Mouse (Mus musculus): Measurements from ENCODE around the gene Tmem185b. TPM values are rescaled to one million over a fixed set of nuclear protein-coding genes. Genes with fewer than 3 reads are reported as not detected.

Tmem185b gene
- total and polyA plus RNA-seq, 3 experiments, result 14.8 to 15.8 (median 15.1) TPM

DNA sequence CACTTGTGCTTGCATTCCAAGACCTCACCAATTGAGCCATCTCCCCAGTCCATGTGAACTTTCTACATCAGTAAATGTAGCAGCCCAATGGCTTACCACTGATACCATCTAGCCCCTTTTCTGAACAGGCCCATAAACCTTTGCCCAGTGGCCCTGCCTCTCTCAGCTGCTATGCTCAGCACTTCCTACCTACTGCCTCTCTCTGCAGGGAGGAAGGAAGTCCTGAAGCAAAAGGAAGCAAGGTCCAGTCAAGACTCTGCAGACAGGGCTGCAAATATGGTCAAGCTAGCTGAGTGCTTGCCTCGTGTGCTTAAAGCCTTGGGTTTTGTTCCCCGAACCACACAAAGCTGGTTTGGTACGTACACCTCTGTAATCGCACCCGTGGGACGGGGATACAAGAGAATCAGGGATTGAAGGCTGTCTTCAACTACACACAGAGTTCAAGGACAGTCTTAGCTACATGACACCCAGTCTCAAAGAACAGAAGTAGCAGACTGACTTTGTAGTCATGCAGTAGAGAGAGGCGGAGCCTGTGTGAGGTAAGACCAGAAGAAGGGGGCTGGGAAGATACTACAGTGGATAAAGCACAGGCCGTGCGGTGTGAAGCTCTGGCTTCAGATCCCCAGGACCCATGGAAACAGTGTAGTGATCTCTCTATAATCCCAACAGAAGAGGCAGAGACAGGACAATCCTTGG lies 27.3 kb upstream of the Tmem185b start:
- Histone ChIP-seq H3K36me3 (ENCODE audit: control insufficient read depth, insufficient read depth, low read length) (no peaks in the 10 kb centered on the region; the same call in 1 of the 2 replicates), H3K27ac (peak overlapping the region; percentile 6), H3K79me2 (replicated peaks; ENCODE audit: control insufficient read depth, insufficient read depth, low read length) (peaks cover 3% of the 10 kb centered on the region), H3K4me1 (ENCODE audit: control insufficient read depth, insufficient read depth, low read length) (peaks cover 38% of the 10 kb centered on the region), H3K9ac (ENCODE audit: low read depth, low read length) (no peak overlapping the region), H3K27me3 (ENCODE audit: control insufficient read depth, insufficient read depth, low read length) (no peaks in the 10 kb centered on the region), H3K4me3 (no peak overlapping the region)
- intact Hi-C loops (cut with DNase I), result no loop called here
- DNase-seq, result no peak
- WGBS, result 55% methylated on average over 9 of the region's 9 CpGs
- TF ChIP-seq POLR2A (IDR thresholded peaks at IDR 0.05; ENCODE audit: insufficient read depth, low read depth, low read length) (no peak), EP300 (IDR thresholded peaks at IDR 0.05; ENCODE audit: insufficient read depth, low read depth, low read length) (no peak), CTCF (IDR thresholded peaks at IDR 0.05) (no peak)

DNA sequence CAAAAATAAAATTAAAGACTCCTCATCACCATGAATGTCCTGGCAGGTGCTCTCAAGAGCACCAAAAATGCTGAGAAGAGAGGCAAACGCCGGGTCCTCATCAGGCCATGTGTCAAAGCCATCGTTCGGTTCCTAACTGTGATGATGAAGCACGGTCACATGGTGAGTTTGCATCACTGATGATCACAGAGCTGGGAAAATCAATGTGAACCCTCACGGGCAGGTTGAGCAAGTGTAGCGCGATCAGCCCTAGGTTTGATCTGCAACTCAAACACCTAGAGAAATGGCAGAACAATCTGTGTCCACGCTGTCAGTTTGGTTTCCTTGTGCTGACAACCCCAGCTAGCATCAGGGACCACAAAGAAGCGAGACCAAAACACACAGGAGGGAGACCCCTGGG lies 26.5 kb upstream of the Tmem185b start:
- no peak for DNase-seq
- intact Hi-C loops (cut with DNase I), result no loop called here
- Histone ChIP-seq H3K27ac (no peak overlapping the region), H3K27me3 (ENCODE audit: control insufficient read depth, insufficient read depth, low read length) (no peaks in the 10 kb centered on the region), H3K36me3 (ENCODE audit: control insufficient read depth, insufficient read depth, low read length) (no peaks in the 10 kb centered on the region; the same call in 1 of the 2 replicates), H3K79me2 (replicated peaks; ENCODE audit: control insufficient read depth, insufficient read depth, low read length) (peaks cover 3% of the 10 kb centered on the region), H3K4me3 (no peak overlapping the region), H3K4me1 (ENCODE audit: control insufficient read depth, insufficient read depth, low read length) (peaks cover 38% of the 10 kb centered on the region), H3K9ac (ENCODE audit: low read depth, low read length) (no peak overlapping the region)
- WGBS, result 91% methylated on average over 10 of the region's 10 CpGs
- TF ChIP-seq POLR2A (IDR thresholded peaks at IDR 0.05; ENCODE audit: insufficient read depth, low read depth, low read length) (no peak), CTCF (IDR thresholded peaks at IDR 0.05) (no peak), EP300 (IDR thresholded peaks at IDR 0.05; ENCODE audit: insufficient read depth, low read depth, low read length) (no peak)

GRCm38 (mm10) chr1:119501881-119502280 lies 24.1 kb upstream of the Tmem185b start:
- peaks cover 3% of the 10 kb centered on the region; the same call in 1 of the 2 replicates for H3K79me2 ChIP-seq (replicated peaks; ENCODE audit: control insufficient read depth, insufficient read depth, low read length)
- H3K36me3 ChIP-seq (ENCODE audit: control insufficient read depth, insufficient read depth, low read length), result no peaks in the 10 kb centered on the region; the same call in 1 of the 2 replicates
- no peak overlapping the region for H3K4me3 ChIP-seq
- intact Hi-C loops (cut with DNase I), result loop anchor here (10.0 kb wide), 1 partner anchor 333 kb away; the partner anchor contains the start of gene Ptpn4
- H3K4me1 ChIP-seq (ENCODE audit: control insufficient read depth, insufficient read depth, low read length), result peaks cover 32% of the 10 kb centered on the region
- no peak overlapping the region for H3K9ac ChIP-seq (ENCODE audit: low read depth, low read length)
- peak overlapping the region; percentile 13; the same call in 1 of the 2 replicates for H3K27ac ChIP-seq
- TF ChIP-seq POLR2A (IDR thresholded peaks at IDR 0.05; ENCODE audit: insufficient read depth, low read depth, low read length), result no peak
- H3K27me3 ChIP-seq (ENCODE audit: control insufficient read depth, insufficient read depth, low read length), result no peaks in the 10 kb centered on the region
- 24% methylated on average over 8 of the region's 8 CpGs for WGBS
- no peak for DNase-seq

DNA sequence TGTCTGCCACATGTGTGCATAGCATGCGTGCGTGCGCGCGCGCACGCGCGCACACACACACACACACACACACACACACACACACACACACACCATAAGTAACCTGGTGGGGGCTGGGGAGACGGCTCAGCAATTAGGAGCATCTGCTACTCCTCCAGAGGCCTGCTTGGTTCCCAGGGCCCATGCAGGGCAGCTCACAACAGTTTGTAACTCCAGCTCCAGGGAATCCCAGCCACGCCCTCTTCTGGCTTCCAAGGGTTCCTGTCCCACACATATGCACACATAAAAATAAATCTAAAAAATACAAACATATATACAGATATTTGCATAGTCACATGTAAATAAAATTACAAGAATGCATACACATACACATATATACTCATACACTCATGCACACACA lies 23.2 kb upstream of the Tmem185b start:
- Histone ChIP-seq H3K36me3 (ENCODE audit: control insufficient read depth, insufficient read depth, low read length) (no peaks in the 10 kb centered on the region; the same call in 1 of the 2 replicates), H3K27ac (peak overlapping the region; percentile 94; the same call in 1 of the 2 replicates), H3K9ac (ENCODE audit: low read depth, low read length) (no peak overlapping the region), H3K4me1 (ENCODE audit: control insufficient read depth, insufficient read depth, low read length) (peaks cover 32% of the 10 kb centered on the region), H3K4me3 (no peak overlapping the region), H3K79me2 (replicated peaks; ENCODE audit: control insufficient read depth, insufficient read depth, low read length) (peaks cover 2% of the 10 kb centered on the region; the same call in 1 of the 2 replicates), H3K27me3 (ENCODE audit: control insufficient read depth, insufficient read depth, low read length) (no peaks in the 10 kb centered on the region)
- intact Hi-C loops (cut with DNase I), result loop anchor here (10.0 kb wide), 1 partner anchor 332 kb away; the partner anchor contains the start of gene Ptpn4
- 53% methylated on average over 11 of the region's 11 CpGs for WGBS
- no peak for TF ChIP-seq CTCF (IDR thresholded peaks at IDR 0.05)
- TF ChIP-seq EP300 (IDR thresholded peaks at IDR 0.05; ENCODE audit: insufficient read depth, low read depth, low read length), result no peak
- TF ChIP-seq POLR2A (IDR thresholded peaks at IDR 0.05; ENCODE audit: insufficient read depth, low read depth, low read length), result no peak
- DNase-seq, result no peak

DNA sequence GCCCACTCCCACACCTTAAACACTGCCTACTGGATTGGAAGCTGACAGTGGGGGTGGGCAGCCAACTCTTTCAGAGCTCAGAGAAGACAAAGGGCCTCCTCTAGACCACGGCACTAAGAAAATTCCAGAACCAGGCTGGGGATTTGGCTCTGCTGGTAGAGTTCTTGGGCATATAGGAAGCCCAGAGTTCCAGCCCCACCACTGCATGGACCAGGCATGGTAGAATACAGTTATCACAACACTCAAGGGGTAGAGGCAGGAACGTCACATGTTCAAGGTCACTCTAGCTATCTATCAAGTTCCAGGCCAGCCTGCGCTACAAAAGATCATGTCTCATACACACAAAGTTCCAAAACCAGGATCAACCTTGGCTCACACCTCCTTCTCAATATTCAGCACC lies 22.8 kb upstream of the Tmem185b start:
- Histone ChIP-seq H3K4me1 (ENCODE audit: control insufficient read depth, insufficient read depth, low read length) (peaks cover 31% of the 10 kb centered on the region), H3K9ac (ENCODE audit: low read depth, low read length) (peak overlapping the region; percentile 87), H3K79me2 (replicated peaks; ENCODE audit: control insufficient read depth, insufficient read depth, low read length) (peaks cover 2% of the 10 kb centered on the region; the same call in 1 of the 2 replicates), H3K36me3 (ENCODE audit: control insufficient read depth, insufficient read depth, low read length) (no peaks in the 10 kb centered on the region; the same call in 1 of the 2 replicates), H3K4me3 (peak overlapping the region; percentile 81), H3K27ac (peak overlapping the region; percentile 94), H3K27me3 (ENCODE audit: control insufficient read depth, insufficient read depth, low read length) (no peaks in the 10 kb centered on the region)
- 17% methylated on average over 3 of the region's 3 CpGs for WGBS
- TF ChIP-seq EP300 (IDR thresholded peaks at IDR 0.05; ENCODE audit: insufficient read depth, low read depth, low read length) (no peak), POLR2A (IDR thresholded peaks at IDR 0.05; ENCODE audit: insufficient read depth, low read depth, low read length) (no peak), CTCF (IDR thresholded peaks at IDR 0.05) (no peak)
- intact Hi-C loops (cut with DNase I), result loop anchor here (10.0 kb wide), 1 partner anchor 332 kb away; the partner anchor contains the start of gene Ptpn4
- no peak for DNase-seq

DNA sequence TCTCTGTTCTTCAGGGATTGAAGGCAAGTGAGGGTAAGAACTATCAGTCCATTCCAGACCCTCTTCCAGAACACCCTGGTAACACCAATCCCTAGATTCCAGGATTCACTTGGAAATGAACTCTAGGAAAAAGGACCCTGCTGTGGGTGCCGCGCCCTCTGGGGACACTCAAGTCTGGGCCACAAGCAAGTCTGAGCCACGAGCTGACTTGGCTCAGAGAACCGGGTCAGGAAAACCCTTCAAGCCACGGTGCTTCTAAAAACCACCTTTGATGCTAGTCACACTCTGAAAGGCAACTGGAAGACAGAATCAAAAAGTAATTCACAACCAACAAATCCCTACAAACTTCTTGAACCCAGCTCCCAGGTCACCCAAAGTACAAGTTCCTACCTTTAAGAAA lies 22.2 kb upstream of the Tmem185b start:
- Histone ChIP-seq H3K27ac (peak overlapping the region; percentile 94), H3K4me1 (ENCODE audit: control insufficient read depth, insufficient read depth, low read length) (peaks cover 28% of the 10 kb centered on the region), H3K9ac (ENCODE audit: low read depth, low read length) (peak overlapping the region; percentile 87), H3K36me3 (ENCODE audit: control insufficient read depth, insufficient read depth, low read length) (no peaks in the 10 kb centered on the region; the same call in 1 of the 2 replicates), H3K4me3 (peak overlapping the region; percentile 81), H3K79me2 (replicated peaks; ENCODE audit: control insufficient read depth, insufficient read depth, low read length) (peaks cover 2% of the 10 kb centered on the region; the same call in 1 of the 2 replicates), H3K27me3 (ENCODE audit: control insufficient read depth, insufficient read depth, low read length) (no peaks in the 10 kb centered on the region)
- TF ChIP-seq CTCF (IDR thresholded peaks at IDR 0.05) (no peak), POLR2A (IDR thresholded peaks at IDR 0.05; ENCODE audit: insufficient read depth, low read depth, low read length) (no peak), EP300 (IDR thresholded peaks at IDR 0.05; ENCODE audit: insufficient read depth, low read depth, low read length) (no peak)
- 4% methylated on average over 5 of the region's 5 CpGs for WGBS
- intact Hi-C loops (cut with DNase I), result loop anchor here (10.0 kb wide), 1 partner anchor 331 kb away; the partner anchor contains the start of gene Ptpn4
- no peak for DNase-seq

Data from heart, adult 2 months (tissue).